Mouse (Mus musculus) embryonic facial prominence, embryonic 11.5 days (tissue): ENCODE data around the gene Nav3. TPM values are rescaled to one million over a fixed set of nuclear protein-coding genes. Genes with fewer than 3 reads are reported as not detected.

Experiments used
- ATAC-seq: fragments of 200-750 bp; cut with Nextera tagmentation; replicated peaks from 2 replicates; pipeline ENCODE4 v1.8.0; 2017; ENCODE audit warnings: low read depth; ENCODE audit not compliant: insufficient number of reproducible peaks, low FRiP score, low TSS enrichment
- DNase-seq: peaks from one replicate; pipeline ENCODE4 v3.0.0-alpha.2; 2015; ENCODE audit warnings: low spot score
- H3K27ac ChIP-seq: fragments of 300-500 bp; sonication (generic); replicated peaks from 2 replicates; pipeline ENCODE4 v1.5.1; 2014; ENCODE audit warnings: mild to moderate bottlenecking, low read depth, low read length, control low read depth
- H3K27me3 ChIP-seq: fragments of 300-500 bp; sonication (generic); 2 replicates; pipeline ENCODE4 v1.6.1; 2014; ENCODE audit warnings: mild to moderate bottlenecking, low read length, moderate library complexity, mixed read lengths; ENCODE audit not compliant: control insufficient read depth, insufficient read depth
- H3K36me3 ChIP-seq: fragments of 300-500 bp; sonication (generic); replicated peaks from 2 replicates; pipeline ENCODE4 v1.6.1; 2014; ENCODE audit warnings: low read depth, mild to moderate bottlenecking, low read length, moderate library complexity, mixed read lengths; ENCODE audit not compliant: control insufficient read depth, insufficient read depth
- H3K4me1 ChIP-seq: fragments of 300-500 bp; sonication (generic); 2 replicates; pipeline ENCODE4 v1.6.1; 2014; ENCODE audit warnings: low read length, mixed read lengths; ENCODE audit not compliant: control insufficient read depth, insufficient read depth
- H3K4me2 ChIP-seq: fragments of 300-500 bp; sonication (generic); 2 replicates; pipeline ENCODE4 v1.6.1; 2014; ENCODE audit warnings: low read depth, mild to moderate bottlenecking, control low read depth, low read length, moderate library complexity
- H3K4me3 ChIP-seq: fragments of 300-500 bp; sonication (generic); 2 replicates; pipeline ENCODE4 v1.5.1; 2014; ENCODE audit warnings: low read depth, low read length, control low read depth
- H3K9ac ChIP-seq: fragments of 300-500 bp; sonication (generic); replicated peaks from 2 replicates; pipeline ENCODE4 v1.6.1; 2014; ENCODE audit warnings: mild to moderate bottlenecking, control low read depth, low read length
- H3K9me3 ChIP-seq: fragments of 300-500 bp; sonication (generic); replicated peaks from 2 replicates; pipeline ENCODE4 v1.6.1; 2016; ENCODE audit warnings: mild to moderate bottlenecking, low read length, inconsistent platforms, mixed read lengths; ENCODE audit not compliant: control insufficient read depth
- WGBS: fragments of 180-500 bp; shearing (Covaris S2); extraction: QIAGEN DNeasy Blood & Tissue Kit; methylation state at CpG from one replicate; pipeline ENCODE4 v1.1.7; 2014; 5-methylcytosine and 5-hydroxymethylcytosine counted together
- polyA plus RNA-seq: library from polyadenylated mRNA; unstranded; fragments of >200 nt; fragmentation: Nextera tagmentation; extraction: Ambion mirVana; gene quantifications from 2 replicates; pipeline ENCODE4 v1.2.1, GENCODE M21; 2014

The Nav3 gene
- polyA plus RNA-seq, 1 experiment from 2014 or later, result 3.2 TPM

DNA sequence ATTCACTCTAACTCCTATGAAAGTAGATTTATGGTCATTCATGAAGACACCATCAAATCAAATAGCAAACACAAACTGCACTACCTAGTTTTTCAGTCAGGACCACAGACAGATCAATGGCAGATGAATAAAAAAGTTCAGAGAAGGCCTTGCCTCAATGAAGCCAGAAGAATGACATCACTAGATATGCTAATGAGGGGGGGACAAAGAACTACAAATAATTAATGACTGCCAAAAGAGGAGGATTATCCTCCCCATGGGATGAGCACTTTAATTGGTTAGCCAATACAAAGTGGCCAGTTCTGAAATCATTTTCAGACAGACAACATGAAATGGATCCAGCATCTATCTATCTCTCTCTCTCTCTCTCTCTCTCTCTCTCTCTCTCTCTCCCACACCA, 652.6 kb downstream of the Nav3 start:
- Histone ChIP-seq H3K4me3 (no peak overlapping the region), H3K4me2 (no peak overlapping the region), H3K4me1 (no peaks in the 10 kb centered on the region), H3K27me3 (no peaks in the 10 kb centered on the region), H3K9ac (no peak overlapping the region), H3K9me3 (no peaks in the 10 kb centered on the region), H3K27ac (no peak overlapping the region), H3K36me3 (no peaks in the 10 kb centered on the region)
- ATAC-seq (no peak), DNase-seq (no peak)

DNA sequence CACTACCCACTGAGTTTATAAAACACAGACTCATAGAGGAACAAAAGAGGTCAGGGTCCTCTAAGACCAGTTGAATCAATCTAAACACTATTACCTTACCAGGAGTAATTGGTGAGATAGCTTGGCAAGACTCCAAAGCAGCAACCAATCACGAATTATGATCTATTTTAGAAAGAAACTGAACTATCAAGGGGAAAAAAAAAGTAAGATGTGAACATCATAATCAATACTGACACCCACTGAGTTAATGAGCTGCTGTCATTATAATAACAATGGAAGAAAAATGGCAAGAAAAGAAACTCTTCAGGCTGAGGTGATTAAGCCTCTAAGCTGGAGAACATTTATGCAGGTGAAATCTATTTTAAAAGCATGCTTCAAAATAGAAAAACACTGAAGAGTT, 653.8 kb downstream of the Nav3 start:
- H3K27ac ChIP-seq, result no peak overlapping the region
- no peaks in the 10 kb centered on the region for H3K9me3 ChIP-seq
- H3K9ac ChIP-seq, result no peak overlapping the region
- DNase-seq (no peak), ATAC-seq (no peak)
- WGBS, result 62% methylated on average over 1 of the region's 1 CpGs
- H3K4me3 ChIP-seq, result no peak overlapping the region
- H3K36me3 ChIP-seq, result no peaks in the 10 kb centered on the region
- H3K4me1 ChIP-seq, result no peaks in the 10 kb centered on the region
- no peaks in the 10 kb centered on the region for H3K27me3 ChIP-seq
- H3K4me2 ChIP-seq, result no peak overlapping the region

GRCm38 (mm10) chr10:109799246-109799645, 656.8 kb downstream of the Nav3 start:
- no peaks in the 10 kb centered on the region for H3K9me3 ChIP-seq

DNA sequence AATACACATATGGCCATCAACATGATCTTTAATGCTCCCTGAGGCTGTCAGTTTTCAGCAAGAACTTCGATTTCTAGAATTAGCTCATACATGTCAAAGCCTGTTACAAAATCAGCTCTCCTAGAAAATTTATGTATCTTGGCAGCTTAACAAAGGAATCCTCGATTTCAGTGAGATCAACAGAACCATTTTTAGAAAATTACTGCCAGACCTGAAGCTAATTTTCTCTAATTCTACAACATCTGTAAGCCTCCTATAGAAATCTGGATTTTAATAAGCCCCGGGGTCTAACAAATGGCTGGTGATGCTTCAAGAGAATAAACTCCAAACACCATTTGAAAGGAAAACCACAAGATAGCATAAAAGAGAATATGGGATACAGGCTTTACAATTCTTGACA, 659.0 kb downstream of the Nav3 start:
- DNase-seq, result peak; percentile 6

More at GRCm38 (mm10) chr10:109799246-109799645, 656.8 kb downstream of the Nav3 start:
- Histone ChIP-seq H3K36me3 (no peaks in the 10 kb centered on the region), H3K27ac (no peak overlapping the region), H3K4me3 (no peak overlapping the region), H3K9ac (no peak overlapping the region), H3K4me2 (no peak overlapping the region), H3K4me1 (no peaks in the 10 kb centered on the region), H3K27me3 (no peaks in the 10 kb centered on the region)
- 82% methylated on average over 6 of the region's 6 CpGs for WGBS
- no peak for DNase-seq
- no peak for ATAC-seq

GRCm38 (mm10) chr10:109793491-109793890, 662.5 kb downstream of the Nav3 start:
- H3K4me1 ChIP-seq, result no peaks in the 10 kb centered on the region
- no peaks in the 10 kb centered on the region for H3K27me3 ChIP-seq
- no peaks in the 10 kb centered on the region for H3K36me3 ChIP-seq
- no peak overlapping the region for H3K9ac ChIP-seq
- no peak overlapping the region for H3K27ac ChIP-seq
- WGBS, result 84% methylated on average over 4 of the region's 4 CpGs
- ATAC-seq (no peak), DNase-seq (no peak)
- no peaks in the 10 kb centered on the region for H3K9me3 ChIP-seq
- no peak overlapping the region for H3K4me3 ChIP-seq
- H3K4me2 ChIP-seq, result no peak overlapping the region

More for the DNA sequence above, 659.0 kb downstream of the Nav3 start:
- Histone ChIP-seq H3K4me2 (no peak overlapping the region), H3K4me3 (no peak overlapping the region), H3K27me3 (no peaks in the 10 kb centered on the region), H3K4me1 (no peaks in the 10 kb centered on the region), H3K9me3 (no peaks in the 10 kb centered on the region), H3K27ac (no peak overlapping the region), H3K9ac (no peak overlapping the region), H3K36me3 (no peaks in the 10 kb centered on the region)
- no peak for ATAC-seq
- WGBS, result 59% methylated on average over 3 of the region's 3 CpGs

GRCm38 (mm10) chr10:109788728-109789127, 667.3 kb downstream of the Nav3 start:
- DNase-seq (no peak), ATAC-seq (no peak)
- no peak overlapping the region for H3K9ac ChIP-seq
- WGBS, result 84% methylated on average over 2 of the region's 2 CpGs
- H3K27ac ChIP-seq, result no peak overlapping the region
- H3K36me3 ChIP-seq, result no peaks in the 10 kb centered on the region
- no peaks in the 10 kb centered on the region for H3K9me3 ChIP-seq
- H3K4me1 ChIP-seq, result no peaks in the 10 kb centered on the region
- no peak overlapping the region for H3K4me3 ChIP-seq
- H3K4me2 ChIP-seq, result no peak overlapping the region
- no peaks in the 10 kb centered on the region for H3K27me3 ChIP-seq

DNA sequence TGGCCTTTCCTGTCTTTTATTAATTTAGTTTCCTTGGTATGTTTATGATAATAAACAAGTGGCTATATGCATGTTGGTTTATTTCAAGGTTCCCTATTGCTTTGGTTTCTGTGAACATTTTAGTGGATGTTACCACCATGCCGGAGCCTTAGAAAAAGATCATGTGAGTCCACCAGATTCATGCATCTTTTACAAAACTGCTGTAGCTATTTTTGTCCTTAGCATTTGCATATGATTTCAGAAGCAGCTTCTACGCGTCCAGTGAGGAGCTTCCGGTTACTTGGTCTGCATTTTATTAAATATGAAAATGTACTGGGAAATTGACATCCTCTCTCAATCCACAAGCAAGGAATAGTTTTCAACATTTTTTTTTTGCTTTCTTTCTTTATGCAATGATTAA, 676.9 kb downstream of the Nav3 start:
- Histone ChIP-seq H3K4me2 (no peak overlapping the region), H3K9ac (no peak overlapping the region), H3K4me1 (no peaks in the 10 kb centered on the region), H3K4me3 (no peak overlapping the region), H3K27ac (no peak overlapping the region), H3K36me3 (no peaks in the 10 kb centered on the region), H3K27me3 (no peaks in the 10 kb centered on the region), H3K9me3 (no peaks in the 10 kb centered on the region)
- no peak for DNase-seq
- WGBS, result 88% methylated on average over 4 of the region's 4 CpGs
- ATAC-seq, result no peak

DNA sequence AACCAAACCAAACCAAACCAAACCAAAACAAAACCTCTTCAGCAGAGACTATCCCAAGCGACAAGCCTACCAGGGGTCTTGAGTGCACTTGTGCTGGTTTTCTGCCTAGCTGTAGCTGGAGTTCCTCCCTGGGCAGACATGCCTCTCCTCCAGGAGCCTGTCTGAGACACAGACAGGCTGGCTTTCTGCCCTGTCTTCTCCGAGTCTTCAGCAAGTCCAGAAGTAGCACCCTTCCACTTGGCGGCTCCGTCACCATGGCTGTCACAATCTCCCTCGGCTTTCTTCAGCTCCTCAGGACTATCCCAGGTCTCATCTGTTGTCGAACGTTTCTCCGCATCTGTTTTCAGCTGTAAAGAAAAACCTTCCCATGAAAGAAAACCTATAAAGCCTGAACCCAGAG, 686.9 kb downstream of the Nav3 start:
- 87% methylated on average over 8 of the region's 8 CpGs for WGBS

More for the DNA sequence above, 686.9 kb downstream of the Nav3 start:
- Histone ChIP-seq H3K27ac (no peak overlapping the region), H3K36me3 (no peaks in the 10 kb centered on the region), H3K4me3 (no peak overlapping the region), H3K4me1 (no peaks in the 10 kb centered on the region), H3K4me2 (no peak overlapping the region), H3K27me3 (no peaks in the 10 kb centered on the region), H3K9me3 (no peaks in the 10 kb centered on the region), H3K9ac (no peak overlapping the region)
- DNase-seq, result no peak
- ATAC-seq, result no peak
